Mouse (Mus musculus) kidney, adult 2 months (tissue): ENCODE data around the gene AC129217.1.

Source experiments
- CTCF ChIP-seq: fragments of 200-500 bp; conservative IDR thresholded peaks from 2 replicates; pipeline ENCODE4 v1.5.1; 2011; ENCODE audit warnings: low read depth, mild to moderate bottlenecking, control low read depth, low read length, moderate library complexity, mixed read lengths; ENCODE audit not compliant: insufficient read depth, insufficient read length
- POLR2A ChIP-seq: fragments of 200-500 bp; IDR thresholded peaks from one replicate; pipeline ENCODE4 v1.6.1; 2011; ENCODE audit warnings: low read depth, low read length, control low read depth

DNA sequence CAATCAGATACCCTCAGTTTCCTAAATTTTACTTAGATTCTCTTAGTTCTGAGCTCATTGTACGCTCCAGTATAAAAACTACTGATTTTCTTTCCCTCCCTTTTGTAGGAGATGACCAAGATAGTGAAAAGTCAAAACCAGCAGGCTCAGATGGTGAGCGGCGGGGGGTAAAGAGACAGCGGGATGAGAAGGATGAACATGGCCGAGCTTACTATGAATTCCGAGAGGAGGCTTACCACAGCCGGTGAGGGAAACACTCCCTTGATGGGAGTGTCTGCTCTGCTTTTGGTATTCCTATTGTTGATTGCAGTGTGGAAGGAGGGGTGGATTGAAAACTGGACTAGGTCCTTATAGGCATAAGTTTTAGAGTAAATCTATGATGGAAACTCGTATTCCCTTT is 6.9 kb upstream of the AC129217.1 start:
- TF ChIP-seq CTCF, result no peak
- no peak for TF ChIP-seq POLR2A
